Mouse (Mus musculus) embryonic facial prominence, embryonic 11.5 days (tissue): ENCODE data around the gene Marf1. TPM values are rescaled to one million over a fixed set of nuclear protein-coding genes. Genes with fewer than 3 reads are reported as not detected.
A peak's percentile ranks its signal among the peaks of the same experiment; 100 is the strongest.

ENCODE experiments used
- ATAC-seq: fragments of 200-750 bp; cut with Nextera tagmentation; replicated peaks from 2 replicates; pipeline ENCODE4 v1.8.0; 2017; ENCODE audit warnings: low read depth; ENCODE audit not compliant: insufficient number of reproducible peaks, low FRiP score, low TSS enrichment
- DNase-seq: peaks from one replicate; pipeline ENCODE4 v3.0.0-alpha.2; 2015; ENCODE audit warnings: low spot score
- H3K27ac ChIP-seq: fragments of 300-500 bp; sonication (generic); replicated peaks from 2 replicates; pipeline ENCODE4 v1.5.1; 2014; ENCODE audit warnings: mild to moderate bottlenecking, low read depth, low read length, control low read depth
- H3K27me3 ChIP-seq: fragments of 300-500 bp; sonication (generic); 2 replicates; pipeline ENCODE4 v1.6.1; 2014; ENCODE audit warnings: mild to moderate bottlenecking, low read length, moderate library complexity, mixed read lengths; ENCODE audit not compliant: control insufficient read depth, insufficient read depth
- H3K36me3 ChIP-seq: fragments of 300-500 bp; sonication (generic); replicated peaks from 2 replicates; pipeline ENCODE4 v1.6.1; 2014; ENCODE audit warnings: low read depth, mild to moderate bottlenecking, low read length, moderate library complexity, mixed read lengths; ENCODE audit not compliant: control insufficient read depth, insufficient read depth
- H3K4me1 ChIP-seq: fragments of 300-500 bp; sonication (generic); 2 replicates; pipeline ENCODE4 v1.6.1; 2014; ENCODE audit warnings: low read length, mixed read lengths; ENCODE audit not compliant: control insufficient read depth, insufficient read depth
- H3K4me2 ChIP-seq: fragments of 300-500 bp; sonication (generic); 2 replicates; pipeline ENCODE4 v1.6.1; 2014; ENCODE audit warnings: low read depth, mild to moderate bottlenecking, control low read depth, low read length, moderate library complexity
- H3K4me3 ChIP-seq: fragments of 300-500 bp; sonication (generic); 2 replicates; pipeline ENCODE4 v1.5.1; 2014; ENCODE audit warnings: low read depth, low read length, control low read depth
- H3K9ac ChIP-seq: fragments of 300-500 bp; sonication (generic); replicated peaks from 2 replicates; pipeline ENCODE4 v1.6.1; 2014; ENCODE audit warnings: mild to moderate bottlenecking, control low read depth, low read length
- H3K9me3 ChIP-seq: fragments of 300-500 bp; sonication (generic); replicated peaks from 2 replicates; pipeline ENCODE4 v1.6.1; 2016; ENCODE audit warnings: mild to moderate bottlenecking, low read length, inconsistent platforms, mixed read lengths; ENCODE audit not compliant: control insufficient read depth
- WGBS: fragments of 180-500 bp; shearing (Covaris S2); extraction: QIAGEN DNeasy Blood & Tissue Kit; methylation state at CpG from one replicate; pipeline ENCODE4 v1.1.7; 2014; 5-methylcytosine and 5-hydroxymethylcytosine counted together
- polyA plus RNA-seq: library from polyadenylated mRNA; unstranded; fragments of >200 nt; fragmentation: Nextera tagmentation; extraction: Ambion mirVana; gene quantifications from 2 replicates; pipeline ENCODE4 v1.2.1, GENCODE M21; 2014

The Marf1 gene
- 19.1 and 19.2 TPM in 2 replicates for polyA plus RNA-seq

- H3K4me2 ChIP-seq = peak within 1 kb of the TSS; percentile 58
- H3K27ac ChIP-seq = peak within 1 kb of the TSS; percentile 86
- peak within 1 kb of the TSS; percentile 78 for H3K4me3 ChIP-seq
- peak; percentile 94 for ATAC-seq
- under 1% methylated on average over 38 of the region's 43 CpGs for WGBS
- H3K4me1 ChIP-seq = no peaks in the 10 kb centered on the region; the same call in 1 of the 2 replicates
- H3K36me3 ChIP-seq = no peaks in the 10 kb centered on the region
- no peaks in the 10 kb centered on the region for H3K27me3 ChIP-seq
- peak; percentile 96 for DNase-seq
- peak within 1 kb of the TSS; percentile 95 for H3K9ac ChIP-seq
- H3K9me3 ChIP-seq = no peaks in the 10 kb centered on the region
These were observed at the start of gene Marf1, which contains the start of gene Nde1 for GRCm38 (mm10) chr16:14162988-14163416. TSS of gene Marf1 (minus strand) at chr16:14163351. TSS of gene Nde1 (plus strand) at chr16:14163275.

DNA sequence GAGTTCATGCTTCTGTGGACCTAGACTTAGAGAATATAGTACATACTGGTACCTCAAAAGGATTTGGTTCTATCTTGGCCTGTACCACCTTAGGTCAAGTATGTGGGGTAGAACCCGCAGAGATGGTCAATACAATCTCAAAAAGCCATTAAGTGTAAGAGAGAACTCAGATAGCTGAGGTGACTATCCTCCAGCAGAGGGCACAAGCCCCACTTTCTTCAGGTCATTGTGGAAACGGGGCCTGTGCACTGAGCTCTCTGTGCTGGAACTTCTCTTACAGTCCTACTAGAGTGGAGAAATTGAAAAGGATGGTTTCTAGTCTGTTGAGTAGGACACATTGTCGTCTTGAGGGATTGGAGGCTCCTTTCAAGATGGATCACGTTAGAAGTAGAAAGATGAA lies 35.6 kb upstream of the Marf1 start:
- H3K27me3 ChIP-seq = no peaks in the 10 kb centered on the region
- no peak overlapping the region for H3K27ac ChIP-seq
- no peaks in the 10 kb centered on the region for H3K36me3 ChIP-seq
- no peaks in the 10 kb centered on the region for H3K9me3 ChIP-seq
- no peak overlapping the region for H3K4me2 ChIP-seq
- no peak for ATAC-seq
- DNase-seq = no peak
- H3K4me3 ChIP-seq = no peak overlapping the region
- WGBS = 74% methylated on average over 4 of the region's 4 CpGs
- H3K4me1 ChIP-seq = no peaks in the 10 kb centered on the region
- no peak overlapping the region for H3K9ac ChIP-seq

DNA sequence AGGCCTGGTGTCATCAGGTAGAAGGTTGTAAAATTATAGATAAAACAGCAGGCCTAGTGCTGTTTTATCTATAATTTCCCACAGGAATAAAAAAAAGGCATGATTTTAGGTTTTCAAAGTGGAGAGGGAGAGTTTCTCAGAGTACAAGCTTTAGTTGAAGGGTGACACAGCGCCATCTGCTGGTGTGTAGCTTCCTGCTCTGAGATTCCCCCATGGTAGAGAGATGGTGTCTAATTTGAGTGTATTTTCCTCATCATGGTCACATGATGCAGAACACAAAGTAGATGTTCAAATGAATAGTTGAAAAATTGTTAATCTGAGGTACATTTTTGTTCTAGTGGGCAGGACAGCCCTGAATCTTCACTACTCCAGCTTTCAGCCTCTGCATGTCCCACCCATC lies 32.3 kb upstream of the Marf1 start:
- DNase-seq (peak; percentile 64), ATAC-seq (no peak)
- H3K4me3 ChIP-seq = no peak overlapping the region
- no peak overlapping the region for H3K4me2 ChIP-seq
- no peaks in the 10 kb centered on the region for H3K27me3 ChIP-seq
- no peaks in the 10 kb centered on the region for H3K4me1 ChIP-seq
- no peak overlapping the region for H3K9ac ChIP-seq
- H3K27ac ChIP-seq = no peak overlapping the region
- WGBS = 22% methylated on average over 1 of the region's 1 CpGs
- H3K9me3 ChIP-seq = no peaks in the 10 kb centered on the region
- H3K36me3 ChIP-seq = peaks cover 5% of the 10 kb centered on the region; the same call in 1 of the 2 replicates

- no peak for ATAC-seq
- Histone ChIP-seq H3K4me2 (no peak overlapping the region), H3K4me1 (no peaks in the 10 kb centered on the region), H3K9ac (no peak overlapping the region), H3K4me3 (no peak overlapping the region), H3K27me3 (no peaks in the 10 kb centered on the region), H3K36me3 (peaks cover 11% of the 10 kb centered on the region; the same call in 1 of the 2 replicates), H3K27ac (no peak overlapping the region), H3K9me3 (no peaks in the 10 kb centered on the region)
- DNase-seq = no peak
- WGBS = 73% methylated on average over 9 of the region's 9 CpGs
These were observed 31.2 kb upstream of the Marf1 start for GRCm38 (mm10) chr16:14194164-14194950.

- no peak for ATAC-seq
- DNase-seq = no peak
- peaks cover 11% of the 10 kb centered on the region for H3K36me3 ChIP-seq
- H3K27ac ChIP-seq = no peak overlapping the region
- 89% methylated on average over 5 of the region's 5 CpGs for WGBS
- H3K9ac ChIP-seq = no peak overlapping the region
- H3K4me1 ChIP-seq = no peaks in the 10 kb centered on the region
- no peaks in the 10 kb centered on the region for H3K9me3 ChIP-seq
- no peak overlapping the region for H3K4me3 ChIP-seq
- H3K4me2 ChIP-seq = no peak overlapping the region
- no peaks in the 10 kb centered on the region for H3K27me3 ChIP-seq
These were observed 22.4 kb upstream of the Marf1 start for GRCm38 (mm10) chr16:14185516-14185915.

GRCm38 (mm10) chr16:14183856-14184255 lies 20.7 kb upstream of the Marf1 start:
- no peak overlapping the region for H3K4me3 ChIP-seq
- H3K27ac ChIP-seq = no peak overlapping the region
- no peak for DNase-seq
- H3K4me1 ChIP-seq = no peaks in the 10 kb centered on the region
- no peak overlapping the region for H3K9ac ChIP-seq
- ATAC-seq = no peak
- peaks cover 8% of the 10 kb centered on the region for H3K36me3 ChIP-seq
- no peaks in the 10 kb centered on the region for H3K27me3 ChIP-seq
- H3K4me2 ChIP-seq = no peak overlapping the region
- 82% methylated on average over 1 of the region's 1 CpGs for WGBS
- no peaks in the 10 kb centered on the region for H3K9me3 ChIP-seq

DNA sequence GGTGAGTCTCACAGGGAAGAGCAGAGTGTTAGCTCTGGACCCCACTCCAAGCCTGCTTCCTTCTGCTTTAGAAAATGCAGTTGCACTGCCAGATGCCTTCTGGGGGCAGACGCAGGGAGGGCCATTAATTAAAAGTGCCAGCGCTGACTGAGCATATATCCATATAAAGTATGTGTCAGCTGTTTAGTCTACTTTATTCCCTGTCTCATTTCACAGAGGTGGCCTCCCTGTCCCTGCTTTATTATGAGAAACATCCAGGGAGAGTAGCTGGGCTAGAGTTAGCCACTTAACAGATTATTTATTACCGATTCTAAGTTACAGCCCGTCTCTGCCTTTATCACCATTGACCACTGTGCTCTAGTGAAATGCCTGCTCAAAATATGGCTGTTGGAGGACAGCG lies 19.2 kb upstream of the Marf1 start:
- H3K4me2 ChIP-seq = no peak overlapping the region
- no peak overlapping the region for H3K9ac ChIP-seq
- H3K4me3 ChIP-seq = no peak overlapping the region
- H3K4me1 ChIP-seq = no peaks in the 10 kb centered on the region
- no peaks in the 10 kb centered on the region for H3K9me3 ChIP-seq
- peaks cover 4% of the 10 kb centered on the region for H3K36me3 ChIP-seq
- WGBS = 92% methylated on average over 5 of the region's 5 CpGs
- no peak for ATAC-seq
- no peak overlapping the region for H3K27ac ChIP-seq
- DNase-seq = no peak
- no peaks in the 10 kb centered on the region for H3K27me3 ChIP-seq

GRCm38 (mm10) chr16:14180163-14180733 lies 17.1 kb upstream of the Marf1 start:
- 83% methylated on average over 6 of the region's 6 CpGs for whole genome bisulfite sequencing
- H3K4me2 ChIP-seq = no peak overlapping the region
- H3K4me3 ChIP-seq = no peak overlapping the region
- H3K36me3 ChIP-seq = peaks cover 12% of the 10 kb centered on the region
- DNase-seq (no peak), ATAC-seq (no peak)
- no peaks in the 10 kb centered on the region for H3K27me3 ChIP-seq
- no peak overlapping the region for H3K27ac ChIP-seq
- no peaks in the 10 kb centered on the region for H3K9me3 ChIP-seq
- H3K9ac ChIP-seq = no peak overlapping the region
- H3K4me1 ChIP-seq = no peaks in the 10 kb centered on the region
